In genomic region chr3:96936241-96936640, GRCm38 (mm10) we compare ENCODE assay signal across 9 mouse cellular contexts. TPM values are rescaled to one million over a fixed set of nuclear protein-coding genes. Genes with fewer than 3 reads are reported as not detected.
DNase-seq lines count a peak whose midpoint lies in the region; ATAC-seq and TF ChIP-seq lines count a peak whose summit lies in the region.
"Had no signal": no experiment of that assay in that cellular context is flagged by ENCODE, and none has a peak within 500 bp of the region (broad histone marks: within the 10 kb centered on the region; RNA-seq: fewer than 3 reads in every experiment).

No protein-coding gene starts in this region.

- 9% methylated on average over 6 of the region's 6 CpGs for WGBS in heart, adult 2 months
- 10% methylated on average over 6 of the region's 6 CpGs for whole genome bisulfite sequencing in spleen, adult 2 months
- 7% methylated on average over 6 of the region's 6 CpGs for WGBS in lung, postnatal 0 days

- H3K27me3 ChIP-seq in heart, adult 2 months (ENCODE audit: control insufficient read depth, insufficient read depth, low read length), result no peaks in the 10 kb centered on the region
- no peaks in the 10 kb centered on the region for H3K27me3 ChIP-seq in spleen, adult 2 months (ENCODE audit: control insufficient read depth, insufficient read depth, low read length)
- H3K27me3 ChIP-seq in lung, postnatal 0 days (replicated peaks; ENCODE audit: insufficient read depth, low read length), result no peaks in the 10 kb centered on the region
- H3K27me3 ChIP-seq: embryonic facial prominence, embryonic 13.5 days had no signal

- intact Hi-C loops in heart, adult 2 months (cut with DNase I), result loop anchor here (1.0 to 5.0 kb wide), 3 partner anchors 126 to 651 kb away; no protein-coding TSS in a partner anchor
- intact Hi-C loops in heart, postnatal 25 days (cut with DNase I), result loop anchor here (2.0 to 10.0 kb wide), 3 partner anchors 126 to 649 kb away; no protein-coding TSS in a partner anchor
- intact Hi-C loops in gastrocnemius, postnatal 14 days (cut with DNase I; ENCODE audit: low total_unique reads), result loop anchor here (5.0 kb wide), 3 partner anchors 141 to 651 kb away; no protein-coding TSS in a partner anchor

- no peak for TF ChIP-seq EP300 in heart, adult 2 months (IDR thresholded peaks at IDR 0.05; ENCODE audit: insufficient read depth, low read depth, low read length)
- TF ChIP-seq EP300 in lung, postnatal 0 days (IDR thresholded peaks at IDR 0.05), result no peak

- H3K9me3 ChIP-seq in lung, postnatal 0 days (ENCODE audit: low read length), result no peaks in the 10 kb centered on the region
- H3K9me3 ChIP-seq: embryonic facial prominence, embryonic 13.5 days had no signal

- no peaks in the 10 kb centered on the region for H3K79me2 ChIP-seq in heart, adult 2 months (replicated peaks; ENCODE audit: control insufficient read depth, insufficient read depth, low read length)

- no peaks in the 10 kb centered on the region for H3K36me3 ChIP-seq in heart, adult 2 months (ENCODE audit: control insufficient read depth, insufficient read depth, low read length)
- no peaks in the 10 kb centered on the region for H3K36me3 ChIP-seq in spleen, adult 2 months (ENCODE audit: control insufficient read depth, insufficient read depth, low read length)
- no peaks in the 10 kb centered on the region for H3K36me3 ChIP-seq in lung, postnatal 0 days (ENCODE audit: insufficient read depth, low read length)
- H3K36me3 ChIP-seq: embryonic facial prominence, embryonic 13.5 days had no signal

- no peak overlapping the region for H3K4me2 ChIP-seq in lung, postnatal 0 days (replicated peaks; ENCODE audit: low read depth, low read length)
- H3K4me2 ChIP-seq: embryonic facial prominence, embryonic 13.5 days had no signal

- H3K27ac ChIP-seq in heart, adult 2 months, result no peak overlapping the region
- H3K27ac ChIP-seq in spleen, adult 2 months (ENCODE audit: insufficient read depth, low read length), result no peak overlapping the region
- H3K27ac ChIP-seq in lung, postnatal 0 days (ENCODE audit: low read length), result no peak overlapping the region
- H3K27ac ChIP-seq: embryonic facial prominence, embryonic 13.5 days had no signal

- no peak overlapping the region for H3K4me3 ChIP-seq in heart, adult 2 months
- no peak overlapping the region for H3K4me3 ChIP-seq in spleen, adult 2 months (ENCODE audit: extremely low read depth, insufficient read depth, insufficient read length)
- no peak overlapping the region for H3K4me3 ChIP-seq in lung, postnatal 0 days (ENCODE audit: low read depth, low read length)
- H3K4me3 ChIP-seq: embryonic facial prominence, embryonic 13.5 days had no signal

- ATAC-seq in lung, postnatal 0 days, result no peak

- peak; percentile 87 for TF ChIP-seq CTCF in heart, adult 2 months (IDR thresholded peaks at IDR 0.05)
- TF ChIP-seq CTCF in spleen, adult 2 months (IDR thresholded peaks at IDR 0.05; ENCODE audit: extremely low read depth, insufficient read depth, insufficient read length, insufficient replicate concordance), result peak; percentile 56; the same call in 1 of the 2 replicates
- peak; percentile 98 for TF ChIP-seq CTCF in lung, postnatal 0 days (IDR thresholded peaks at IDR 0.05)

- no peak for DNase-seq in heart, adult 2 months
- no peak for DNase-seq in heart, postnatal 25 days (ENCODE audit: low spot score)
- DNase-seq in spleen, adult 2 months (ENCODE audit: low read depth in 1 of 2, low spot score in 2 of 2), result peak in 1 of 2 experiments; percentile 42
- no peak for DNase-seq in spleen, postnatal 36 days (ENCODE audit: low spot score in 2 of 2)
- DNase-seq in cerebellum, postnatal 14 days, result peak; percentile 32 to 59
- DNase-seq in lung, postnatal 0 days (ENCODE audit: low spot score), result peak; percentile 87
- DNase-seq in testis, postnatal 10 days (ENCODE audit: low spot score), result no peak
- DNase-seq in gastrocnemius, postnatal 14 days, result no peak

- TF ChIP-seq POLR2A in heart, adult 2 months (IDR thresholded peaks at IDR 0.05; ENCODE audit: insufficient read depth, low read depth, low read length), result no peak
- TF ChIP-seq POLR2A in spleen, adult 2 months (IDR thresholded peaks at IDR 0.05; ENCODE audit: low read depth, low read length), result no peak

- no peak overlapping the region for H3K9ac ChIP-seq in heart, adult 2 months (ENCODE audit: low read depth, low read length)
- H3K9ac ChIP-seq in lung, postnatal 0 days (replicated peaks; ENCODE audit: low read depth), result no peak overlapping the region
- H3K9ac ChIP-seq: embryonic facial prominence, embryonic 13.5 days had no signal

- H3K4me1 ChIP-seq in heart, adult 2 months (ENCODE audit: control insufficient read depth, insufficient read depth, low read length), result no peaks in the 10 kb centered on the region
- no peaks in the 10 kb centered on the region for H3K4me1 ChIP-seq in spleen, adult 2 months (ENCODE audit: control insufficient read depth, insufficient read depth, insufficient read length)
- H3K4me1 ChIP-seq in lung, postnatal 0 days (ENCODE audit: insufficient read depth, low read depth, low read length), result no peaks in the 10 kb centered on the region

RNA-seq across cellular contexts. Expression of gene Gja8, which starts 10.4 kb away (rescaled TPM):
- not detected for total RNA-seq in heart, adult 2 months (2021)
- polyA plus RNA-seq in heart, adult 2 months (2012; rRNA removed), result not detected in 2 replicates
- total RNA-seq in heart, postnatal 25 days (2021), result under 1 TPM in 1 of 2 experiments, not detected in 1; 0.03 TPM
- not detected in 2 replicates for polyA plus RNA-seq in spleen, adult 2 months (2012; rRNA removed)
- polyA plus RNA-seq in lung, postnatal 0 days (2015; fragmentation: Nextera tagmentation; extraction: Ambion mirVana), result not detected in 2 replicates
- total RNA-seq in gastrocnemius, postnatal 14 days (2021), result not detected
- polyA plus RNA-seq: embryonic facial prominence, embryonic 13.5 days had no signal

RNA-seq across cellular contexts. Expression of gene Gpr89, which starts 31.1 kb away (rescaled TPM):
- total RNA-seq in heart, adult 2 months (2021), result 10 to 100 TPM; 22.9 to 24.2 TPM
- polyA plus RNA-seq in heart, adult 2 months (2012; rRNA removed), result 16.2 and 26.2 TPM in 2 replicates
- 10 to 100 TPM; 19.9 to 21.5 TPM for total RNA-seq in heart, postnatal 25 days (2021)
- polyA plus RNA-seq in spleen, adult 2 months (2012; rRNA removed), result 7.5 and 8.5 TPM in 2 replicates
- polyA plus RNA-seq in lung, postnatal 0 days (2015; fragmentation: Nextera tagmentation; extraction: Ambion mirVana), result 20.9 and 26.4 TPM in 2 replicates
- total RNA-seq in gastrocnemius, postnatal 14 days (2021), result 10 to 100 TPM; 14.8 to 17.6 TPM

RNA-seq across cellular contexts. Expression of gene Gja5, which starts 31.7 kb away (rescaled TPM):
- 10 to 100 TPM; 14.2 to 16.3 TPM for total RNA-seq in heart, adult 2 months (2021)
- 24.0 and 30.7 TPM in 2 replicates for polyA plus RNA-seq in heart, adult 2 months (2012; rRNA removed)
- total RNA-seq in heart, postnatal 25 days (2021), result 10 to 100 TPM; 14.4 to 15.3 TPM
- 0.95 and 0.97 TPM in 2 replicates for polyA plus RNA-seq in spleen, adult 2 months (2012; rRNA removed)
- polyA plus RNA-seq in lung, postnatal 0 days (2015; fragmentation: Nextera tagmentation; extraction: Ambion mirVana), result 48.3 and 57.0 TPM in 2 replicates
- total RNA-seq in gastrocnemius, postnatal 14 days (2021), result 1 to 10 TPM; 3.1 to 3.9 TPM

Comparison
In these comparisons a context has a peak if more than half of its experiments do, and no peak if none do; other contexts are left out.
1. DNase-seq: peak in cerebellum, postnatal 14 days (2 of 2) and lung, postnatal 0 days (single experiment); none in heart, adult 2 months (0 of 2), heart, postnatal 25 days (single experiment), spleen, postnatal 36 days (0 of 2), testis, postnatal 10 days (single experiment) and gastrocnemius, postnatal 14 days (single experiment).
2. Peak in every context shown above with its lines, with median percentiles within 50 percentile points of each other: CTCF ChIP-seq.